Mouse (Mus musculus) lung, postnatal 0 days (tissue): ENCODE measurements at regions not wholly inside any gene's neighbourhood (a gene's known extent, or its start where the extent isn't known, plus 50 kb on each side); places are given as distances from the start of the nearest gene placed in this dataset.
A peak's percentile ranks its signal among the peaks of the same experiment; 100 is the strongest.

Experiments used
- ATAC-seq: fragments of 200-750 bp; cut with Nextera tagmentation; 2 replicates; pipeline ENCODE4 v1.8.0; 2017; ENCODE audit warnings: moderate library complexity
- DNase-seq: peaks from one replicate; pipeline ENCODE4 v3.0.0-alpha.2; 2016; ENCODE audit warnings: low spot score
- H3K27ac ChIP-seq: fragments of 300-500 bp; sonication (generic); 2 replicates; pipeline ENCODE4 v1.5.1; 2014; ENCODE audit warnings: antibody characterized with exemption, mild to moderate bottlenecking, low read length, mixed read lengths
- H3K27me3 ChIP-seq: fragments of 300-500 bp; sonication (generic); replicated peaks from 2 replicates; pipeline ENCODE4 v1.6.1; 2014; ENCODE audit warnings: low read length, mixed read lengths; ENCODE audit not compliant: insufficient read depth
- H3K36me3 ChIP-seq: fragments of 300-500 bp; sonication (generic); 2 replicates; pipeline ENCODE4 v1.6.1; 2014; ENCODE audit warnings: low read length, mixed read lengths; ENCODE audit not compliant: insufficient read depth
- H3K4me1 ChIP-seq: fragments of 300-500 bp; sonication (generic); 2 replicates; pipeline ENCODE4 v1.6.1; 2014; ENCODE audit warnings: antibody characterized with exemption, low read depth, low read length, mixed read lengths; ENCODE audit not compliant: insufficient read depth
- H3K4me2 ChIP-seq: fragments of 300-500 bp; sonication (generic); replicated peaks from 2 replicates; pipeline ENCODE4 v1.6.1; 2014; ENCODE audit warnings: low read depth, mild to moderate bottlenecking, low read length, moderate library complexity, mixed read lengths
- H3K4me3 ChIP-seq: fragments of 300-500 bp; sonication (generic); 2 replicates; pipeline ENCODE4 v1.5.1; 2014; ENCODE audit warnings: low read depth, low read length
- H3K9ac ChIP-seq: fragments of 300-500 bp; sonication (generic); replicated peaks from 2 replicates; pipeline ENCODE4 v1.6.1; 2014; ENCODE audit warnings: low read depth, mild to moderate bottlenecking
- H3K9me3 ChIP-seq: fragments of 300-500 bp; sonication (generic); 2 replicates; pipeline ENCODE4 v1.6.1; 2016; ENCODE audit warnings: low read length, mixed read lengths
- CTCF ChIP-seq: IDR thresholded peaks from 2 replicates; pipeline ENCODE4 v1.5.1; 2016; ENCODE audit warnings: antibody characterized with exemption, mild to moderate bottlenecking
- EP300 ChIP-seq: IDR thresholded peaks from 2 replicates; pipeline ENCODE4 v1.6.1; 2016; ENCODE audit warnings: antibody characterized with exemption, mild to moderate bottlenecking, control low read depth
- WGBS: fragments of 180-500 bp; shearing (Covaris S2); extraction: QIAGEN DNeasy Blood & Tissue Kit; methylation state at CpG from one replicate; pipeline ENCODE4 v1.1.7; 2014; 5-methylcytosine and 5-hydroxymethylcytosine counted together

DNA sequence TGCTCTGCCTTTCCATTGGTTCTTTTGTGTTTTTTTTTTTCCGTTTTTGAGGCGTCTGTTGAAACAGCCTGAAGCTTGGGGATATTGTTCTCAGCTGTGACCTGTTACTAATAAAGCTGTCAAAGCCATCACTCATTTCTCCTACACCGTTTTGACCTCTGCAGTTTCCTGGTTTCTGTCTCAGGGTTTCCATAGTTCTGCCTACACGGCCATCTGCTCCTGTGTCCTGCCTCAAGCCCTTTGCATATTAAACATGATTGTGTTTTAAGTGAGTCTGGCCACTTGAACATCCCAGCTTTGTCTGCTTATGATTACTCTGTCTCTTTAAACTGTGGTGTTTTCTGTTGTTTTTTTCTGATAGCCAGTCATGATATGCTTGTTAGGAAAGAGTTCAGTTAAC lies 114.1 kb upstream of the Commd3 start:
- H3K27me3 ChIP-seq, result no peaks in the 10 kb centered on the region
- no peak for ATAC-seq
- no peak overlapping the region for H3K9ac ChIP-seq
- no peak overlapping the region for H3K4me2 ChIP-seq
- H3K4me1 ChIP-seq, result no peaks in the 10 kb centered on the region
- H3K36me3 ChIP-seq, result no peaks in the 10 kb centered on the region
- no peak for TF ChIP-seq EP300
- TF ChIP-seq CTCF, result no peak
- H3K9me3 ChIP-seq, result no peaks in the 10 kb centered on the region
- 44% methylated on average over 4 of the region's 4 CpGs for WGBS
- DNase-seq, result no peak
- no peak overlapping the region for H3K27ac ChIP-seq
- no peak overlapping the region for H3K4me3 ChIP-seq

DNA sequence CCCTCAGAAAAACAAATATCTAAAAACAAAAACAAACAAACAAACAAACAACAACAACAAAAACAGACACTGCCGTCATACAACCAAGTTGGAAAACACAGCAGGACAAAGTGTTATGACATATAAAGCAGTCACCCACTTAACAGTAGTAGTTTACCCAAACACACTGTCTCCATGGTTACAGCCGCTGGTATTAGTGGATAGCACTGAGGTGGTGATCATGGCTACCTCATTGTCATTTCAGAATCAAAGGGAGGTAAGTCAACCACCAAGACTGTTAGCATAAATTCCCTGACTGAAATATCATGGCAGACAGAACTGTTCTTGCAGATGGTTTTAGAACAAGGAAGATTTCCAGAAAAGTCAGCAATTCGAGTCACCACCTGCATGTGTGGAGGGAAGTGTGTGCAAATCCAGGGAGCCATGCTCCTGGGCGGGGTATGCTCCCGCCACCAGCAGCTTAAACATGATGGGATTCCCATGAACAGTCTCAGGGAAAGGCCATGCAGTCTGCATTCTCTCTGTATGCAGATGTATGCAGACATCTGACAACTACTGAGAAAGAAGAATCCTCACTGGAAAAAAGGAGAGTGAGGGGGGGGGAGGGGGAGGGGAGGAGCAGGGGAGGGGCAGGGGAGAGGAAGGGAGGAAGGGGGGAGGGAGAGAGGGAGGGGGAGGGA lies 124.1 kb upstream of the Commd3 start:
- TF ChIP-seq EP300, result no peak
- no peak for TF ChIP-seq CTCF
- no peaks in the 10 kb centered on the region for H3K9me3 ChIP-seq
- no peak overlapping the region for H3K9ac ChIP-seq
- no peaks in the 10 kb centered on the region for H3K27me3 ChIP-seq
- no peak overlapping the region for H3K4me2 ChIP-seq
- H3K4me1 ChIP-seq, result no peaks in the 10 kb centered on the region
- DNase-seq (peak; percentile 16), ATAC-seq (no peak)
- 56% methylated on average over 5 of the region's 5 CpGs for WGBS
- no peaks in the 10 kb centered on the region for H3K36me3 ChIP-seq
- H3K4me3 ChIP-seq, result no peak overlapping the region
- no peak overlapping the region for H3K27ac ChIP-seq

DNA sequence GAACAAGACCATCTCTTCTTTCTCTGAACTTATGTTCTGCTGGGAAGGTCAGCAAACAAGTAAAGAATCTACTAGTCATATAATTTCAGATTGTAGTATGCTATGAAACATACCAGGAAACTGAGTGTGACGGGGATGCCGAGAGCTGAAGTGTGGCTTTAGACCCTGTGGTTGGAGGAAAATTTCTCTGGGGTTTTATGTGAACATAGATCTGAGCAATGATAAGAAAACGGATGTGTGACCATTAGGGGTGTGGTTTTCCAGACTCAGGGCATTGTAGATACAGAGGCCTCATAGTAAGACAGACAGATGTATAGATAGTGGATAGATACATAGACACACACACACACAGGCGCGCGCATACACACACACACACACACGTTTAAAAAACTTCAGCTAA lies 131.8 kb upstream of the Dnajc1 start:
- H3K9me3 ChIP-seq, result no peaks in the 10 kb centered on the region
- H3K4me2 ChIP-seq, result no peak overlapping the region
- ATAC-seq (no peak), DNase-seq (no peak)
- TF ChIP-seq CTCF, result no peak
- TF ChIP-seq EP300, result no peak
- H3K9ac ChIP-seq, result no peak overlapping the region
- H3K36me3 ChIP-seq, result no peaks in the 10 kb centered on the region
- H3K4me1 ChIP-seq, result no peaks in the 10 kb centered on the region
- WGBS, result 67% methylated on average over 7 of the region's 7 CpGs
- H3K27me3 ChIP-seq, result no peaks in the 10 kb centered on the region
- no peak overlapping the region for H3K27ac ChIP-seq
- no peak overlapping the region for H3K4me3 ChIP-seq

DNA sequence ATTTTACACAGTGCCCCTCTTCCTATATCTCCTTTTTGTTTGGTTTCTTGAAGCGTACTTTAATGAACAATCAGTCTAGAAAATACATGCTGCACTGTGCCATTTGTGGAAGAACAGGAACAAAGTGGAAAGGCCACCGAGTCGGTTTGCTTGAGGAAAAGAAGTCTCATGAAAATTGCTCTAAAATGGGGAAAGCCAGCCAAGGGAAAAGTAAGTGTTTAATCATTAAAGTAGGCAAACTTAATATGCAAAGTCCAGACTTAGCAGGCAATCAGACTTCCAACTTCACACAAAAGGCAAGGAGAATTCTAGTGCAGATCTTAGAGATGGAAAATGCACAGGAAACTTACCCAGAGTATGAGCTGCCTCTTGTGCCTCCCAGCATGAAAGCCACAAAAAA lies 131.3 kb upstream of the Dnajc1 start:
- WGBS, result 80% methylated on average over 3 of the region's 3 CpGs
- Histone ChIP-seq H3K9ac (no peak overlapping the region), H3K4me3 (no peak overlapping the region), H3K27ac (no peak overlapping the region), H3K9me3 (no peaks in the 10 kb centered on the region), H3K36me3 (no peaks in the 10 kb centered on the region), H3K4me2 (no peak overlapping the region), H3K4me1 (no peaks in the 10 kb centered on the region), H3K27me3 (no peaks in the 10 kb centered on the region)
- ATAC-seq (no peak), DNase-seq (no peak)
- no peak for TF ChIP-seq CTCF
- TF ChIP-seq EP300, result no peak

DNA sequence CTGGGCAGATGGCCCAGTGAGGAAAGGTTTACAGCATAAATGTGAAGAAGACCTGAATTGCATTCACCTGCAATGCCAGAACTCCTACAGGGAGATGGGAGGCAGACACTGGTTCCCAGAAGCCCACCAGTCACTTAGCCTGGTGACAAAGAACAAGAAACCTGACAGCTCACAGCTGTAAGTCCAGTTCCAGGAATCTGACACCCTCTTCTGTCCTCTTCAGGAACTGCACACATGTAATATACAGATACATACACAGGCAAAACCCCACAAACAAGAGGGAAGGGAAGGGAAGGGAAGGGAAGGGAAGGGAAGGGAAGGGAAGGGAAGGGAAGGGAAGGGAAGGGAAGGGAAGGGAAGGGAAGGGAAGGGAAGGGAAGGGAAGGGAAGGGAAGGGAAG lies 120.8 kb upstream of the Dnajc1 start:
- H3K36me3 ChIP-seq, result no peaks in the 10 kb centered on the region
- no peak overlapping the region for H3K4me3 ChIP-seq
- no peak for TF ChIP-seq EP300
- peak; percentile 48 for TF ChIP-seq CTCF
- H3K4me1 ChIP-seq, result no peaks in the 10 kb centered on the region
- H3K4me2 ChIP-seq, result no peak overlapping the region
- ATAC-seq (no peak), DNase-seq (no peak)
- H3K9me3 ChIP-seq, result no peaks in the 10 kb centered on the region
- H3K27me3 ChIP-seq, result no peaks in the 10 kb centered on the region
- H3K27ac ChIP-seq, result no peak overlapping the region
- H3K9ac ChIP-seq, result no peak overlapping the region

DNA sequence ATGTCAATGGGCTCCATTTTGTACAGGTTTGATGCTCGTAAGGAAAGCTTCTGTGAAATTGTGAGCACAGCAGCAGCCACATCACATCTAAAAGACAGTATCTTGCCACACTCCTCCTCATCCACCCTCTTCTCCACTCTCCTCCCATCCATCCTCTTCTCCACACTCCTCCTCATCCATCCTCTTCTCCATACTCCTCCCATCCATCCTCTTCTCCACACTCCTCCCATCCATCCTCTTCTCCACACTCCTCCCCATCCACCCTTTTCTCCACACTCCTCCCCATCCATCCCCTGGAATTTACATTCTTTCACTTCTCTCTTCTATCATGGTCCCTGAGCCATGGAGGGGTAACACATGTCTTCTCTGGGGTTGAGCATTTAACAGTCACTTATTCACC lies 116.7 kb upstream of the Dnajc1 start:
- no peaks in the 10 kb centered on the region for H3K36me3 ChIP-seq
- no peak overlapping the region for H3K4me3 ChIP-seq
- H3K27me3 ChIP-seq, result no peaks in the 10 kb centered on the region
- no peak overlapping the region for H3K27ac ChIP-seq
- H3K9me3 ChIP-seq, result no peaks in the 10 kb centered on the region
- DNase-seq (no peak), ATAC-seq (no peak)
- WGBS, result 80% methylated on average over 1 of the region's 1 CpGs
- H3K9ac ChIP-seq, result no peak overlapping the region
- H3K4me1 ChIP-seq, result no peaks in the 10 kb centered on the region
- no peak overlapping the region for H3K4me2 ChIP-seq
- no peak for TF ChIP-seq CTCF
- TF ChIP-seq EP300, result no peak

DNA sequence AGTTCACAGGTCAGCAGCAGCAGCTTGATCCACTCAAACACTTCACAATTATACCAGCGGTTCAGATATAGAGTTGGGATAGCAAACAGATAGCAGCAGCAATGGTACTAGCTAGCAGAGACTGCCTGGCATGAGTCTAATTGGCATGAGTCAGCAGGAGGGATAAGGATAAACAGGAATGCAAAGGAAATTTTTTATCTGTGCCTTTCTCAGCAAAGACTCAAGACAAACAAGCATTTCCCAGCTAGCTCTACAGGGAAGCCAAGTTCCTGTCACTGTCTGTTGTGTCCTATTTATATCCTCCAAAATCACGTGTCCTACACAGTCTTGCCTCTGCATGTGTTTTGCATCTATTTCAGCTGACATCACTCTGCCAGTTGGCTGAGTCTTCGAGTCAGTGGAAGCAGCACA lies 80.7 kb upstream of the Dnajc1 start:
- no peaks in the 10 kb centered on the region for H3K4me1 ChIP-seq
- 0 out of 2 replicates have a peak, but pooled peaks cover 3% of the 10 kb centered on the region for H3K9me3 ChIP-seq
- WGBS, result 13% methylated on average over 3 of the region's 3 CpGs
- TF ChIP-seq CTCF, result no peak
- no peak for TF ChIP-seq EP300
- H3K4me2 ChIP-seq, result no peak overlapping the region
- no peak overlapping the region for H3K9ac ChIP-seq
- H3K4me3 ChIP-seq, result no peak overlapping the region
- H3K27ac ChIP-seq, result no peak overlapping the region
- peak; percentile 88 for ATAC-seq
- no peaks in the 10 kb centered on the region for H3K27me3 ChIP-seq
- peak; percentile 73 for DNase-seq
- H3K36me3 ChIP-seq, result no peaks in the 10 kb centered on the region
